Mouse (Mus musculus) intestine, embryonic 15.5 days (tissue): ENCODE measurements around the gene Slc5a11. TPM values are rescaled to one million over a fixed set of nuclear protein-coding genes. Genes with fewer than 3 reads are reported as not detected.
A peak's percentile ranks its signal among the peaks of the same experiment; 100 is the strongest.

Experiments used
- ATAC-seq: fragments of 200-750 bp; cut with Nextera tagmentation; 2 replicates; pipeline ENCODE4 v1.8.0; 2017; ENCODE audit warnings: moderate TSS enrichment, moderate library complexity
- H3K27ac ChIP-seq: fragments of 300-500 bp; sonication (generic); 2 replicates; pipeline ENCODE4 v1.5.1; 2015; ENCODE audit warnings: mild to moderate bottlenecking, inconsistent platforms
- H3K27me3 ChIP-seq: fragments of 300-500 bp; sonication (generic); replicated peaks from 2 replicates; pipeline ENCODE4 v1.6.1; 2015; ENCODE audit warnings: inconsistent platforms
- H3K36me3 ChIP-seq: fragments of 300-500 bp; sonication (generic); 2 replicates; pipeline ENCODE4 v1.6.1; 2015; ENCODE audit warnings: inconsistent platforms
- H3K4me1 ChIP-seq: fragments of 300-500 bp; sonication (generic); replicated peaks from 2 replicates; pipeline ENCODE4 v1.6.1; 2015; ENCODE audit warnings: inconsistent platforms
- H3K4me2 ChIP-seq: fragments of 300-500 bp; sonication (generic); replicated peaks from 2 replicates; pipeline ENCODE4 v1.6.1; 2015; ENCODE audit warnings: mild to moderate bottlenecking, inconsistent platforms
- H3K4me3 ChIP-seq: fragments of 300-500 bp; sonication (generic); replicated peaks from 2 replicates; pipeline ENCODE4 v1.5.1; 2015; ENCODE audit warnings: inconsistent platforms
- H3K9ac ChIP-seq: fragments of 300-500 bp; sonication (generic); 2 replicates; pipeline ENCODE4 v1.6.1; 2015; ENCODE audit warnings: inconsistent platforms
- H3K9me3 ChIP-seq: fragments of 300-500 bp; sonication (generic); 2 replicates; pipeline ENCODE4 v1.6.1; 2016; ENCODE audit warnings: inconsistent platforms
- WGBS: fragments of 180-500 bp; shearing (Covaris S2); methylation state at CpG from one replicate; pipeline ENCODE4 v1.1.7; 2015; 5-methylcytosine and 5-hydroxymethylcytosine counted together
- polyA plus RNA-seq: library from polyadenylated mRNA; unstranded; fragments of >200 nt; fragmentation: Nextera tagmentation; extraction: Ambion mirVana; gene quantifications from 2 replicates; pipeline ENCODE4 v1.2.1, GENCODE M21; 2015

Gene Slc5a11
- polyA plus RNA-seq, 1 experiment from 2014 or later, result 12.7 TPM

DNA sequence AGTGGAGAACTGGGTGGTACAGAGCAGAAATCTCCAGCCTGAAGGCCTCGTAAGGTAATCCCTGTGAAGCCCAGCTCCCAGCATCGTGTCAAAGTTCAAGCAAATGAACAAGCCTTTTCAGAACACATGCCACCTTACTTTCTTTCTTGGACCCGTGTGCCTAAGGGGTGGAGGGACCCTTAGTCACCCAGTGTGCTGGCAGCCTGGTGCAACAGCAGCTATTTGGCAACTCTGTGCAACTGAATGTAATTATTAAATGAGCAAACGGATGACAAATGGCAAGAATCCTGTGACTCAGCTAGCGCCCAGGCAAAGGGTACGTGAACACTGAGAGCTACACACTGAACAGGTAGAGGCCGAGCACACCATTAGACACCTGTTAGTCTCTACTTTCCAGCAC, 79.3 kb downstream of the Slc5a11 start:
- WGBS, result 85% methylated on average over 7 of the region's 7 CpGs
- no peak for ATAC-seq
- no peak overlapping the region for H3K27ac ChIP-seq

DNA sequence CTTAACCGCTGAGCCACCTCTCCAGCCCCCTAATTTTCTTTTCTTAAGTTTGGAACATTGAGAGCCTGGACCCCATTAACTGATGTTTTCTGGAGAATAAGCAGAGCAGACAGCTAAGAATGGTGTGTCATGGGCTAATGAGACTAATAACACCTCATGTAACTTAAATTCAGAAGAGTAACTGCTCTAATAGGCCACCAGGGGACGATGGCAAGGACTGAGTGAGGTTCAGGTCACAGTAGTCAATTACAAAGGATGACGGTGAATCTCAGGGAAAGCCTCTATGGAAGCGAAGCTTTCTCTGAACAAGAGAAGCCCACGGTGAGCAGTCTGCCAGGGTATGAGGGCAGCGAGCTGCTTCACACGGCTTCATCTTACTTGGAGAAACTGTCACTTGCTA, 80.8 kb downstream of the Slc5a11 start:
- no peak overlapping the region for H3K4me3 ChIP-seq
- H3K27ac ChIP-seq, result no peak overlapping the region
- H3K4me1 ChIP-seq, result no peaks in the 10 kb centered on the region
- H3K36me3 ChIP-seq, result peaks cover 24% of the 10 kb centered on the region
- H3K27me3 ChIP-seq, result no peaks in the 10 kb centered on the region
- H3K4me2 ChIP-seq, result no peak overlapping the region
- H3K9me3 ChIP-seq, result no peaks in the 10 kb centered on the region
- no peak overlapping the region for H3K9ac ChIP-seq
- no peak for ATAC-seq
- 90% methylated on average over 7 of the region's 7 CpGs for WGBS

More for the DNA sequence above, 79.3 kb downstream of the Slc5a11 start:
- Histone ChIP-seq H3K4me3 (no peak overlapping the region), H3K9me3 (no peaks in the 10 kb centered on the region), H3K4me1 (no peaks in the 10 kb centered on the region), H3K4me2 (no peak overlapping the region), H3K36me3 (peaks cover 31% of the 10 kb centered on the region), H3K27me3 (no peaks in the 10 kb centered on the region), H3K9ac (no peak overlapping the region)

DNA sequence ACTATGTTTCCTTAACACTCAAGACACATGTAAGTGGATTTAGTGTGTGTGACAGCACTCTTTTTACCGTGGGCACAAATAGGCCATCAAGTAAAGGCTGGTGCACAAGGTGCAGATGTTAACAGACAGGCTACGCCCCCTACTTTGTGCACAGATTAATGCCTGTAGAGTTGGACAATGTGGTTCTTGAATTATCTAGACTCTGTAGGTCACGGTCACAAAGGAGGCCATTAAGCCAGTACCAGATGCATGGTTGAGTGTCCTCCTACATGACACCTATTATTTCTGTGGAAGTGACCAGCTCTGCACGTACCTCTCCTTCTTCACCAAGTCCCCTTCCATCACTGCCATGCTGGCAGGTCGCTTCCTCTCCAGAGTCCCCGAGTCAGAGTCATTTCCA, 81.5 kb downstream of the Slc5a11 start:
- H3K4me1 ChIP-seq, result no peaks in the 10 kb centered on the region
- ATAC-seq, result no peak
- H3K36me3 ChIP-seq, result peaks cover 26% of the 10 kb centered on the region
- WGBS, result 91% methylated on average over 6 of the region's 6 CpGs
- no peak overlapping the region for H3K4me2 ChIP-seq
- no peak overlapping the region for H3K27ac ChIP-seq
- no peaks in the 10 kb centered on the region for H3K9me3 ChIP-seq
- H3K27me3 ChIP-seq, result no peaks in the 10 kb centered on the region
- H3K9ac ChIP-seq, result no peak overlapping the region
- no peak overlapping the region for H3K4me3 ChIP-seq

- Histone ChIP-seq H3K4me1 (no peaks in the 10 kb centered on the region), H3K27ac (no peak overlapping the region), H3K9me3 (no peaks in the 10 kb centered on the region), H3K4me2 (no peak overlapping the region), H3K4me3 (no peak overlapping the region), H3K27me3 (no peaks in the 10 kb centered on the region), H3K9ac (no peak overlapping the region), H3K36me3 (peaks cover 29% of the 10 kb centered on the region)
- no peak for ATAC-seq
- 69% methylated on average over 3 of the region's 3 CpGs for WGBS
Observed at GRCm38 (mm10) chr7:123298225-123298624, 83.6 kb downstream of the Slc5a11 start.

GRCm38 (mm10) chr7:123300258-123300657, 85.7 kb downstream of the Slc5a11 start:
- Histone ChIP-seq H3K27me3 (no peaks in the 10 kb centered on the region), H3K36me3 (peaks cover 20% of the 10 kb centered on the region), H3K9me3 (no peaks in the 10 kb centered on the region), H3K9ac (no peak overlapping the region), H3K4me3 (no peak overlapping the region), H3K27ac (no peak overlapping the region), H3K4me1 (no peaks in the 10 kb centered on the region), H3K4me2 (no peak overlapping the region)
- WGBS, result 83% methylated on average over 3 of the region's 3 CpGs
- ATAC-seq, result no peak

- 86% methylated on average over 2 of the region's 2 CpGs for WGBS
- no peaks in the 10 kb centered on the region for H3K9me3 ChIP-seq
- peaks cover 20% of the 10 kb centered on the region for H3K36me3 ChIP-seq
- H3K4me1 ChIP-seq, result no peaks in the 10 kb centered on the region
- no peak overlapping the region for H3K9ac ChIP-seq
- no peak overlapping the region for H3K4me2 ChIP-seq
- H3K4me3 ChIP-seq, result no peak overlapping the region
- no peaks in the 10 kb centered on the region for H3K27me3 ChIP-seq
- ATAC-seq, result no peak
- H3K27ac ChIP-seq, result no peak overlapping the region
Observed at GRCm38 (mm10) chr7:123305397-123305796, 90.8 kb downstream of the Slc5a11 start.

- Histone ChIP-seq H3K4me1 (no peaks in the 10 kb centered on the region), H3K27ac (no peak overlapping the region), H3K9me3 (no peaks in the 10 kb centered on the region), H3K9ac (no peak overlapping the region), H3K36me3 (peaks cover 24% of the 10 kb centered on the region; the same call in 1 of the 2 replicates), H3K27me3 (no peaks in the 10 kb centered on the region), H3K4me2 (no peak overlapping the region), H3K4me3 (no peak overlapping the region)
- ATAC-seq, result no peak
- 96% methylated on average over 8 of the region's 8 CpGs for WGBS
Observed at GRCm38 (mm10) chr7:123307236-123307635, 92.7 kb downstream of the Slc5a11 start.

GRCm38 (mm10) chr7:123307887-123308558, 93.4 kb downstream of the Slc5a11 start:
- H3K4me2 ChIP-seq, result no peak overlapping the region
- no peaks in the 10 kb centered on the region for H3K9me3 ChIP-seq
- H3K36me3 ChIP-seq, result peaks cover 24% of the 10 kb centered on the region; the same call in 1 of the 2 replicates
- no peaks in the 10 kb centered on the region for H3K27me3 ChIP-seq
- no peak overlapping the region for H3K4me3 ChIP-seq
- WGBS, result 72% methylated on average over 4 of the region's 4 CpGs
- ATAC-seq, result peak; percentile 87
- no peak overlapping the region for H3K9ac ChIP-seq
- H3K4me1 ChIP-seq, result no peaks in the 10 kb centered on the region
- H3K27ac ChIP-seq, result no peak overlapping the region

DNA sequence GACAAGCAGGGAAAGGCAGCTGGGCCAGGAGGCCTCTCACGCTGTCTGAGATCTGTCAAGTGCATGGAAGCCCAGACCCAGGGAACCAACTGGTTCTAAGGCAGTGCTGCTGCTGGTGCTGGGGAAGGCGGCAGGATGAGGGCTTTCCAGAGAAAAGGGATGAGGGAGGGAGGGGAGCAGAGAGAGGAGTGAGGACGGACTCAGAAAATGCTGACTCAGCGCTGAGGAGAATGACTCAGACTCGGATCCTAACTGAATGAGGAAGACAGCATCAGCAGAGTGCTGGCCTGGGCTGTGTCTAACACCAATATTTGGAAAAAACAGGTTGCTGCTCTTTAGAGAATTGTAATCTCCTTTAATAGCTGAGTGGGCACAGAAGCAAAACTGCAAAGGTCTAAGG, 97.3 kb downstream of the Slc5a11 start:
- 69% methylated on average over 5 of the region's 5 CpGs for WGBS
- Histone ChIP-seq H3K27ac (no peak overlapping the region), H3K36me3 (peaks cover 21% of the 10 kb centered on the region; the same call in 1 of the 2 replicates), H3K4me1 (no peaks in the 10 kb centered on the region), H3K9ac (no peak overlapping the region), H3K4me2 (no peak overlapping the region), H3K9me3 (no peaks in the 10 kb centered on the region), H3K4me3 (no peak overlapping the region), H3K27me3 (no peaks in the 10 kb centered on the region)
- no peak for ATAC-seq

DNA sequence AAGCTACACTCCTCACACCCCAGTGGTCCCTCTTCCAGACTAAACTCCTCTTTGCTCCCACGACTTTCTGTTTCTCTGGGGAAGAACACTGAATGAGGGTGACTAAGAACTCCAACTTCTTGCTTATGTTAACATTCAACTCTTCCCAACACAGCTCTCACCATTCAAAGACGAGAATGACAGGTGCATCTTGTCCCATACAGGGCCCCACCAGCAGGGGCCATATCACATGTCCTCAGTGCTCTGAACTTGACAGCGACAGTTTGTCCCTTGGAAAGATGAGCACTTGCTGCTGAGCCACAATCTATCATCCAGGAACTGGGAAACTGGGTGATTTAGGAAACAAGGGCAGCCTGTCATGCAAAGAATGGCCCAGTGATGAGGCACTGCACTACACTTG, 98.2 kb downstream of the Slc5a11 start:
- Histone ChIP-seq H3K27ac (no peak overlapping the region), H3K4me3 (no peak overlapping the region), H3K4me1 (no peaks in the 10 kb centered on the region), H3K4me2 (no peak overlapping the region), H3K9ac (no peak overlapping the region), H3K27me3 (no peaks in the 10 kb centered on the region), H3K36me3 (peaks cover 21% of the 10 kb centered on the region; the same call in 1 of the 2 replicates), H3K9me3 (no peaks in the 10 kb centered on the region)
- 73% methylated on average over 3 of the region's 3 CpGs for WGBS
- no peak for ATAC-seq

DNA sequence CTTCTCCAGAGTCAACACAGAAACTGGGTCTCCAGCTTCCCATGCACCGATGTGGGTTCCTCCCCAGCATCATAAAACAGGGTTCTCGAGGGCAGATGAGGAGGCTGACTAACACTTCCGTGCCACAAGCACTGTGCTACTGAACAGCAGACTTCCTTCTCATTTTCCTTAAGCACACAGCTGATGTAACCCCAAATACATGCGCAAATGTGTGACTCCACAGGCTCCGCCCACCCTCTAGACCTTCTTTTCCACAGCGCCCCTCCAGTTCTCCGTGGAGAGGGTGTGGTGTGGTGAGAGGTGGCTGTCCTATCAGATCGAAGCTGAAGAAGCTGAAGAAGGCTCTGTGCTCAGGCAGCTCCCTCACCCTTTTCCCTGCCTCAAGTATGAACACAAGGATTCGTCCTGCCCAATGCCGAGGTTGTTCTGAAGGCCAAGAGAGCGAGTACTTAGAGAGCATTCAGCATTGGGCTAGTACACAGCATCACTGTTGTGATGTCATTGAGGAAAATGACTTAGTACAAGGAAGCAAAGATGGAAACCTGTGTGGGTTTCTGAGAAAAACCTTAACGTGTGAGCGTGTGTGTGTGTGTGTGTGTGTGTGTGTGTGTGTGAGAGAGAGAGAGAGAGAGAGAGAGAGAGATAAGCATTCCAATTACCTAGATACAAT, 108.0 kb downstream of the Slc5a11 start:
- 73% methylated on average over 13 of the region's 13 CpGs for WGBS
- ATAC-seq, result peak; percentile 77
- H3K4me1 ChIP-seq, result no peaks in the 10 kb centered on the region
- H3K4me3 ChIP-seq, result no peak overlapping the region
- no peaks in the 10 kb centered on the region for H3K9me3 ChIP-seq
- no peak overlapping the region for H3K4me2 ChIP-seq
- no peak overlapping the region for H3K9ac ChIP-seq
- H3K36me3 ChIP-seq, result peaks cover 24% of the 10 kb centered on the region; the same call in 1 of the 2 replicates
- no peak overlapping the region for H3K27ac ChIP-seq
- no peaks in the 10 kb centered on the region for H3K27me3 ChIP-seq
